Mouse (Mus musculus): ENCODE data around the gene Tenm3.
"Not testable (repeated sequence)": the region's sequence is repeated elsewhere in the genome, so short reads cannot be mapped to it uniquely, and the experiment has no call there.

Gene Tenm3

GRCm38 (mm10) chr8:48204114-48204837 is 639.5 kb downstream of the Tenm3 start:
- no peak for DNase-seq (ENCODE audit: low spot score)

DNA sequence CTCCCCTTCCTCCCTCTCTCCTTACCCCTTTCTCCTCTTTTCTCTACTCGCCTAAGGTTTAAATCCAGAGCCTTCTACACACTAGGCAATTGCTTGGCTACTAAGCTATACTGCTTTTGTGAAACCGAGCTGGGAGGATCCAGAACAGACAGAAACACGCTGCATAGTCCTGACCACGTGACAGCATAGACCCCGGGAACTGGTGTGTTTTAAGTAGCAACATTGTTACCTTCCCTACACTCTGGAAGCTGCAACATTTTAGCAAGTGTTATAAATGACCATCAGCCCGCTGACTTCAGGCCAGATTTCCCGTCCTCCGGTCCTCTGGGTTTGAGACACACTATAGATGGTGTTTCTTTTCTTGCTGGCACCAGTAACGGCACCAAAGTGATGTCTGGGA is 640.1 kb downstream of the Tenm3 start:
- DNase-seq (ENCODE audit: low spot score), result no peak

DNA sequence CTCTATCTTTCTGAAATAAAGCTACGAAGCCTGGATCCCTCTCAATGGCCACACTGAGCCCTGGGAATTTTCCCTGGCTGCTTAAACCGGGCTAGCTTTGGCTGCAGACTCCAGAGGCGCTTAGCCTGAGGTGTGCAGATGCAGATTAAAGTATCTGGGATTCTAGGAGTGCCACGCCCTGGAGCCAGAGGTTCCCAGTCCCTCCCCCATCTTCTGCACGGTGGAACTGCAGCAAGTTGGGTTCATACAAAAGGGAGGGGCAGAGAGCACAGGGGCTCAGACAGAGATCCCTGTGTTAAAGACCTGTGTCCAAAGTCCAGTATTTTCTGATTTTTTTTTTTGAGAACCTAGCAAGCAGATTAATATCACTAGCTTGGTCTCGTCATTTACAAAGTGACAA is 640.6 kb downstream of the Tenm3 start:
- no peak for DNase-seq (ENCODE audit: low spot score)

DNA sequence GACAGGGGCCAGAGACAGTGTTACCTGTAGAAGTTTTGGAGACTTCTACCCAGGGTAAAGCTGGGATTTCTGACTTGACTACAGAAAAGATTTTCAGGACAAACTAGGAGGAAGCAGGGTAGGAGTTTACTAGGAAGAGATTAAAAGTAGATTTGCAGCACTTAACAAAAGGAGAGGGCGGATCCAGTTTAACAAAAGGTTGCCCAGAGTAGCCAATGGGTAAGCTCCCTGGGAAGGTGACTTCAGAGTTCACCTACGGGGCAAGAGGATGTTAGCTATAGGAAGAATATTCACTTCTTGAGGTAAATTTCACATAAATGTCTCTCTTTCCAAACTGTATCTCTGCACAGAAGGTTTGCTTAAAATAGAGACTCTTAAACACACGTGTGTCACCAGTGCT is 641.1 kb downstream of the Tenm3 start:
- DNase-seq (ENCODE audit: low spot score), result no peak

DNA sequence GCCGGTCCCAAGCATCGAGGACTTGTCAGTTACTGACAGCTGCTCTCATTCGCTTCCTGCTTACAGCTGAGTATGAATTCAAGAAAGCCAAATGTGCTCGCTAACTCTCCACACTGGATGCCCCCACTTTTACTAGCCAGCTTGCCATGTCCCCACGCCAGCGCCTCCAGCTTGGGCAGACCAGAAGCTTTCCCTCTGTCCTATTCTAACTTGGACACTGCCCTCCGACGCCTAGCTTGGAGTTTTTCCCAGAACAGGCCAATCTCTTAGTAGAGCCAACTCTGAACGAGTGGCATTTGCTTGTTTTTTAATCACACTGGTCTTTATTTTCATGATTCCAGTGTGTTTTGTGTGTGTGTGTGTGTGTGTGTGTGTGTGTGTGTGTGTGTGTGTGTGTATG is 644.6 kb downstream of the Tenm3 start:
- DNase-seq (ENCODE audit: low spot score), result no peak

DNA sequence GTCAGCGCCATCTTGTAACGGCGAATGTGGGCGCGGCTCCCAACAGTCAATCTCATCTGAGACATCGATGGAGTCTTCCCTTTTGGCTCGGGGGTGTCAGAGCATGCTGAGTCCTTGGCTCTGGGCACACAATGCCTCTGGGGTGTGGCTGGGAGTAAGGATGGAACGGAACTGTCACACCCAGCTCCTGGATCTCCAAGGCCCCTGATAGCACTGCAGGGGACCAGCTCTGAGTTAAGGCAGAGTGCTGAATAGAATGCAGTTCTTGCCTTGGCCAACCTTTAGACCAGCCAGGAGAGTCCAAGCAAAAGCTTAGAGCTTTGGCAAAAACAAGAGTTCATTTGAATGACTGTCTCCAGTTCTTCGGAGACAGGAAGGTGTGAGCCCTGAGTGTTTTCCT is 647.8 kb downstream of the Tenm3 start:
- DNase-seq (ENCODE audit: low spot score), result no peak

DNA sequence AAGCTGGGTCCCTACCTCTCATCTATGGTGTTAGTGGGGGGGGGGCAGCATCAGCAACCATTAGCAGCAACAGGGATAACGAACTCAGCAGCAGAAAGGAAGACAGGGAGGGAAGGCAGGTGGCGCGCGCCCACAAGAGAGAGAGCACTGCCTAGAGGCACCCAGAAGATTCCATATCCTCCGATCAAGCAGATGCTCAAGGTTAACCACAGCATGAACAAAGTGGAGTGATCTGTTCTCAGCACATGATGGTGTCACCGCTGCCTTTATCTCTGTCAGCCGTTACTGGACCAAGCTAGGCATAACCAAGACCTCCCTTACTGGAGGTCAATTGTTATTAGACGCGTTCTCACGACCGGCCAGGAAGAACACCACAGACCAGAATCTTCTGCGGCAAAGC is 655.2 kb downstream of the Tenm3 start:
- no peak for DNase-seq (ENCODE audit: low spot score)

DNA sequence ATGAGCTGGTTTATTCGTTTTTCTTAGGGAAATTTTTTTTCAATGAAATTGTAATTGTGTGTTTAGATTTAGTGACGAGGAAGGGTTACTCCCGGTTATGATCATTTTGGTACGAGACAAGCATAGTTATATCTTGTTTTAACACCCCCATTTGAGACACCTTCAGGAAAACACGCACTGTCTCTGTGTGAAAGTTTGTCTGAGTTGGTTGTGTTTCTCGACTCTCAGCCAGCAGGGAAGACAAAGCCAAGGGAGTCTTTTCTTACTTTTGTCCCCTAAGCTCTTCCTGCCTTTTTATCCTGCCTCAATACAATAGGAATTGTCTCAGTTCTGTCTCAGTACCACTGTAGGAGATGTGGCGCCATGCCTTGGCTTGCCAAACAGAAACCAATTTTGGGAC is 660.0 kb downstream of the Tenm3 start:
- no peak for DNase-seq (ENCODE audit: low spot score)

GRCm38 (mm10) chr8:48181000-48181399 is 662.8 kb downstream of the Tenm3 start:
- DNase-seq (ENCODE audit: low spot score), result no peak

GRCm38 (mm10) chr8:48180146-48180545 is 663.6 kb downstream of the Tenm3 start:
- not testable (repeated sequence) for DNase-seq (ENCODE audit: low spot score)

- DNase-seq (ENCODE audit: low spot score), result no peak
These were observed 664.8 kb downstream of the Tenm3 start for GRCm38 (mm10) chr8:48178993-48179392.

- DNase-seq (ENCODE audit: low spot score), result no peak
These were observed 665.9 kb downstream of the Tenm3 start for GRCm38 (mm10) chr8:48177876-48178275.
